Mouse (Mus musculus): Measurements from ENCODE around the gene Rps3.
"Not testable (repeated sequence)": the region's sequence is repeated elsewhere in the genome, so short reads cannot be mapped to it uniquely, and the experiment has no call there.

The Rps3 gene
- long read RNA-seq, experiment 1, transcript Rps3-201 (7 exons, 1,908 nt) = major isoform, 820 of 881 reads
- long read RNA-seq, experiment 1, partial matches to known transcripts = 36 of 881 reads
- long read RNA-seq, experiment 1, other reads (novel, unspliced or antisense) = 25 of 881 reads
- long read RNA-seq, experiment 2, transcript Rps3-201 (7 exons, 1,908 nt) = major isoform, 676 of 706 reads
- long read RNA-seq, experiment 2, partial matches to known transcripts = 20 of 706 reads
- long read RNA-seq, experiment 2, other reads (novel, unspliced or antisense) = 10 of 706 reads

DNA sequence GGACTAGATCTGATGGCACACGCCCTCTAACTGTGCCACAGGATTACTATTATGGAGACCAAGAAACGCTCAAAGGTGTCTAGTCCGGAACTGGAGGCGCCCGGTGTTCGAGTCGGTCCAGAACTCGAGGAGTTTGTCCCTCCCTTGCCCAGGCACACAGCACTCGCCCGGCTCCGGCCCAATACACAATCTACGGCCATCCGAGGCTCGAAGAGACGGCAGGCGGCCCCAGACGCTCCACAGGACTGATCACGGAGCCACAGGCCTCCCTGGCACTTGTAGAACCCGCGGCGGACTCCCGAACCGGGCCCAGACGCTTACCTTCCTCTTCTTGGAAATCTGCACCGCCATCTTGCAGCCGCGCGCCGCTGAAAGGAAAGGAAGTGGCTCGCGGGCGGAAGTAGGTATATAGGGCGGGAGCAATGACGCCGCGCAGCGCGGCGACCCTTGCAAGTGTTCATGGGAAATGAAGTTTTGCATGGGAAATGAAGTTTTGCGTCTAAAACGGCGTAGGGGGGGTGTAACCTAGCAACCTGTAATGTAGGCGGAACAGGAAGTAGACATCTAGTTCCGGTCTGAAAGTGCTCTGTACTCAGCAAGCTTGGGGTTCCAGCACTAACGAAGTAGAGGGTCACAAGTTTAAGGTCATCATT, at the start of gene Rps3:
Rps3 (minus strand) TSS at position 468 of the 653 bp plus-strand sequence.
- intact Hi-C loops (cut with DNase I) = no loop called here

DNA sequence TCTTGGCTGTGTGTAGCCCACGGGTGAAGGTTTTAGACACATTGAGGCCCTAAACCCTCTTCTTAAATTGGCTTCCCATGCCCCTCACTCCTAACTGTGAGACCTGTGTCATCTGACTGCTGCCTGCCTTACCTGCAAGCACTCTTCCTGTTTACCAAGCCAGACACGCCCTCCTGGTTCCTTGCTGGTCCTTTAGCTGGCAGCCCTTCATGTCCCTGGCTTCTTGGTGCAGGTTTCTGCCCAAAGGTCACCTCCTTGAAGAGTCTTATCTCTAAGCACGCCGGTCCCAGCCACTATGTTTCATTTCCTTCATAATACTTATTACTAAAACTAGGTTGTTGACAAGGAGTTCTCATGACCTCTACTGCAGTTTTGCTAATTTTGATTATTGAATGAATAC, 49.0 kb upstream of the Rps3 start:
- intact Hi-C loops (cut with DNase I) = no loop called here

DNA sequence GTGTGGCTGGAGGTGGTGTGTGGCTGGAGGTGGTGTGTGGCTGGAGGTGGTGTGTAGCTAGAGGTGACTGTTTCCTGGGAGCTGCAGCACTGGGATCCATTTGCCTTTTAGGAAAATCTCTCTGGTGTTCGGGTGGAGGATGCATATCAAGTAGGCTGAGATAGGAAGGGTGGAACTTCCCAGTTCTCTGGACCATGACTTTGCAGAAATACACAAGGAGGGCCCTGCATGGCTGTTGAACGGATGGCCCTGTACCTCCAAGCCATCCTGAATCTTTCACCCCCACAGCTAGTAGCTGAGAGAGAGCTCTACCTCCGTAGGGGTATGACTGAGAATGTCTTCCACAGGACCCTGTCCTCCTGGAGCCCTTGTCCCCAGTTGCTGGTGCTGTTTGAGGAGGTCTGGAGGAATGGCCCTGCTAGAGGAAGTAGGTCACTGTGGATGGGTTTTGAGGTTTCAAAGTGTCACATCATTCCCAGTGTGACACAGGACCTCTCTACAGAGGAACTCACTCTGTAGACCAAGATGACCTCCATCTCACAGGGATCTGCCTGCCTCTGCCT, 48.0 kb upstream of the Rps3 start:
- intact Hi-C loops (cut with DNase I) = no loop called here

DNA sequence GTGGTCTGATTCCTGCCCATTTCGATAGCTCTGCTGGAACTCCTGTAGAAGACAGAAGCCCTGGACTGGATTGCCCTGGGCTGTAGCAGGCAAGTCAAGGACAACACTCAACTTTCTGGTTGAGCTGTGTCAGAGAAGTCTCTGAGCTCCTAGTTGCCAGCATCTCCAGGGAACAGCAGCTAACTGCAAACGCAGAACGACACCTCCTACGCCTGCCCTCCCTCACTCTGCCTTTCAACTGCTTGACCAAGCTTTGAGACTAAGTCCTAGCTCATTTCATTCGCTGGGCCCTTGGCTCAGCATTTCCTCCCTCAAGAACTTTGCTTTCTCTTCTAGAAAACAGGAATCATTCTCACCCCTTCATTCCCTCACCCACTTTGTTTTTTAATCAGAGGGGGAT, 45.9 kb upstream of the Rps3 start:
- intact Hi-C loops (cut with DNase I) = no loop called here

DNA sequence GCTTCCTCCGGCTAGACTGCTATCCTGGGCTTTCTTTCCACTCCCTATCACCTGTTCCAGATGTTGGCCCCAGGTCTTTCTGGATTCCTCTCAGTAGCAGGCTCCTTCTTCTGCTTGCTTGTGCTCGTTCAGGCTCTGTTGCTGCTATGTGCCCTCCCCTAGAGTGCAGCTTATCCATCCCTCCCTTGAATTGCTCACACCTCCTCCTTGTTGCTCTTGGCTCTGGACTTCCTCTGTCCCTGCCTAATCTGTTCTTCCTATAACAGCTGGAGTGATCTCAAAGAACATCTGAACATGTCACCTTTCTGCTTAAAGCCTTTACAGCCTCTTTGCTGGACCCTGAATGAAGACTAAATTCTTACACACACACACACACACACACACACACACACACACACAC, 45.0 kb upstream of the Rps3 start:
- intact Hi-C loops (cut with DNase I) = no loop called here

DNA sequence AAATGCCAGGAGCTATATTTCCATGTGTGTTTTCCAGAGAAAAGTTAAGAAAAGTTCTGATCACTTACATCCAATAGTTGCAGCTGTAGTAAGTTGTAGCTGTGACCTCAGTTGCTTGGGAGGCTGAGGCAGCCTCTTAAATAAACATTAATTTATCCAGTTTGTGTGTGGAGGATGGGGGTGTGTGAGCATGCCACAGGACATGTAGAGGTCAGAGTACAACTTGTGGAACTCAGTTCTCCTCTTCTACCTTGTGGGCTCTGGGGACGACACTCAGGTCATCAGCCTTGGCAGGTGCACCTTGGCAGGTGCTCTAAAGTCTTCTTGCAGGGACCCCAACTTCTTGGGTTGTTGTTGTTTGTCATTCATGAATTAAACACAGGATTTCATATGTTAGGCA, 40.3 kb upstream of the Rps3 start:
- intact Hi-C loops (cut with DNase I) = no loop called here

DNA sequence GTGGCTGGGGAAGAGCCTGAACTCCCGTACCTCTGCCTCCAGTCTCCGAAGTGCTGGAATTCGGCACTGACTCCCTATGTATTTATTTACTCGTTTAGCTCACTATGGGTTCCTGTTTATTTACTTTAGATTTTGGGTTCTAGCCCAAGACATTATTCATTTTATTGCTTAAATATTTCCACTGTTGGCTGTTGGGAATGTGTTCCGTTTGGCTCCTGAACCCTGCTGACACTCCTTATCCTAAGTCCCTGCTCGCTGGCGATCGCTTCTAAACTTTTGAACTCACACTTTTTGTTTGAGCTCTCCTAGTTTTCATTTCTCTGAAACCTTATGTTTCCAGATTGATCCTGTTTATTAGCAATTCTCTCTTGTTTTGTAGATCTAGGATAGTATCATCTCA, 39.6 kb upstream of the Rps3 start:
- intact Hi-C loops (cut with DNase I) = no loop called here

DNA sequence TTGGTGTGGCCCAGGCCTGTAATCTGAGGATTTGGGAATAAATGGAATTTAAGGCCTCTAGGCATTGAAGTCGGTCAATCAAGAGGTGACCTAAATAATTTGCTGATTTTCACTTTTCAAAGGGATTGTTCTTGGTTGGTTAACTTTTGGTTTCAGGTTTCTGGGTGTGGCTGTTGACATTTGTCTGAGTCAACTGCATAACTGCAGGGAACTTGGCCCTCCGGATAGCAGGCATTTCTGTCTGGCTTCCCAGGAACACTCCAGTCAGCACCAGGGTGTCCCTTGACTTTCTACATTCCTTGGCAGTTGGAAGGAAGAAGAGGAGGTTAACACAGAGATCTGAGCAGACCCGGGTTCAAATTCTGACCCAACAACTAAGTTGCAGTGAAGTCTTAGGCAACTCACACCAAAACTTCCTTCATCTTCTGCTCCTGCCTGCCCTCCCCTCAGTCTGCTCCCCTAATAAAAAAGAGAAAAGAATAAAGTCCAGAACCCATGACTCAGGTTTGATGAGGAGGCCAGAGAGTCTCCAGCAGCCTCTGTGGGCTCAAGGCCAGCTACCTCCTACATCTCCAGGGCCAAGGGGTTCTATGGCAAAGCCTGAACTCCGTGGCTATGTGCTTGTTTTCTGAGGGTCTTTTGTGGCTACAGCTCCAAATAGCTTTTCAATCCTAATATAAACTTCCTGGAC, 35.6 kb upstream of the Rps3 start:
- intact Hi-C loops (cut with DNase I) = no loop called here

DNA sequence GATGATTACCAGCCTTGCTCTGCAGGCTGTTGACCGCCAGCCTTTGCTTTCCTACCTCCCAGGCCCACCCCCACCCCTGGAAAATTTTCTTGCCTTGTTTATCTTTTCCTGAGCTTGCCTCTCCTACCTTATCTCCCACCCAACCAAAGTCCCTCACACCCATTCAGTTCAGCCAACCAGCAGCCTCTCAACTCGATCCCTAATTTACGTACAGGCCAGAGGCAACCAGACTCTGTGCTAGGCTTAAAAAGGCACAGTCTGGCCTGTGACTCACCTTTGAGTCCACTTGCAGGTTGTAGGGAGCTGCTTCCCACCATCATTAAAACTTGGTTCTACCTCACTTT, 33.2 kb upstream of the Rps3 start:
- intact Hi-C loops (cut with DNase I) = no loop called here

DNA sequence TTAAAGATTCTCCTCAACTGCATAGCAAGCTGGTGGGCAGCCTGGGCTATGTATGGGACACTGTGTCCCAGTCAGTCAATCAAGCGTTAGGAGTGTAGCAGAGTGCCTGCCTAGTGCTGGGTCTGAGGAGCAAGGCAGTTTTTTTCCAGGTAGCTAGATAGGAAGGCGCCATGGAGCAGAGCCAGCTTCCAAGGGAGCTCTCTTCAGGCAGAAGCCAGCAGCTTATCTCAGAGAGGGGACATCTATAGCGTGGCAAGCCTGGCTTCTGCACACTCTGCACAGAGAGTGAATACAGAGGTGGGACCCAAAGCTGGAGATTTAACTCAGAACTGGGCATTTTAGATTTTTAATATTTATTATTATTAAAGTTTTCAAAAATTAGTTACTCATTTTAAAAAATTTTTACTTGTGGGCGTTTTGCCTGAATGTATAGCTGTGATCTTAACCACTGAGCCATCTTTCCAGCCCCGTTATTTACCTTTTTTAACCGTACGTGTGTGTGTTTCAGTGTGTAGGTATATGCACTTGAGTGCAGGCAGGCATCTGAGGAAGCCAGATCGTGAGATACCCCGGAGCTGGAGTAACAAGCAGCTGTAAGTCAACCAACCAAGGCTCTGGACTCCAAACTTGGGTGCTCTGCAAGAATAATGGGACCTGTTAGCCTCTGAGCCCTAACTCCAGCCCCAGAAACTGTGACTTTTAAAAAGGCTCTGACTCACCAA, 32.7 kb upstream of the Rps3 start:
- intact Hi-C loops (cut with DNase I) = no loop called here

DNA sequence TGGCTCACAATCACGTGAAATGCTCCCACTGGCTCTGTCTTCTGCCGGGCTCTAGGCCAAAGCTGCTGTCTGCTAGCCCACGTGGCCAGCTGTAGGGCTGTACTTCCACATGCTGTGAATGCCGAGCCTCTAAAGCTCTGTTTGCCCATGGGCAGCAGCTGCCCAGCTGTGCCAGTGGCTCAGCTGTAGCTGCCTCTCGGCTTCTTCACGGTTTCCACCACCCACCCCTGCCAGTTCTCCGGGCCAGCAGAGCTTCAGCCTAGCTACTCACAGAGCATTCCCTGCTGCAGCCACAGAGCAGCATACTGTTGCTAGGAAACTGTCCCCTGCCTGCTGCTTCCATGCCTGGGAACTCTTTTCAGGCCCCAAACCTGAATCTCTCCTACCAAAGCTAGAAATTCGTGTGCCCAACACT, 26.6 kb upstream of the Rps3 start:
- intact Hi-C loops (cut with DNase I) = no loop called here

DNA sequence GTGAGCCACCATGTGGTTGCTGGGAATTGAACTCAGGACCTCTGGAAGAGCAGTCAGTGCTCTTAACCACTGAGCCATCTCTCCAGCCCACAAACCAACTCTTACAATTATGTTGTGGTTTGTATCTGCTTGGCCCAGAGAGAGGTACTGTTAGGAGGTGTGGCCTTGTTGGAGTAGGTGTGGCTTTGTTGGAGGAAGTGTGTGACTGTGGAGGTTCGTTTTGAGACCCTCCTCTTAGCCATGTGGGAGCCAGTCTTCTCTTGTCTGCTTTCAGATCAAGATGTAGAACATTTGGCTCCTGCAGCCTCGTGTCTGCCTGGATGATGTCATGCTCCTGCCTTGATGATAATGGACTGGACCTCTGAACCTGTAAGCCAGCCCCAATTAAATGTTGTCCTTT, 24.6 kb upstream of the Rps3 start:
- intact Hi-C loops (cut with DNase I) = not testable (repeated sequence)

DNA sequence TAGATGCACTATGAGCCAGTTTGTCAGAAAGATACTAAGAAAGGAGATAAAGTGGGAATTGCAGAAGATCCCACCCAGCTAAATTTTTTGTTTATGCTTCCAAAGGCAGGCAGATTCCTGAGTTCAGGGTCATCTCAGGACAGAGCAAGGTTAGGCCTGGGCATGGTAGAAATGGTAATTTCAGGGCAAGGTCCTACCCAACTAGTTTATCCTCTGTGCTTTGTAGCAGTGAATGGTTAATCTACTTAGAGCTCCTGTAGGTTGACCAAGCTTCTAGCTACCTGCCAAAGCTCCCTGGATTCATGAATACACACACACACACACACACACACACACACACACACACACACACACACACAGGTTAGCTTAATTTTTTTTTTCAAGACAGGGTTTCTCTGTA, 21.0 kb upstream of the Rps3 start:
- intact Hi-C loops (cut with DNase I) = no loop called here

DNA sequence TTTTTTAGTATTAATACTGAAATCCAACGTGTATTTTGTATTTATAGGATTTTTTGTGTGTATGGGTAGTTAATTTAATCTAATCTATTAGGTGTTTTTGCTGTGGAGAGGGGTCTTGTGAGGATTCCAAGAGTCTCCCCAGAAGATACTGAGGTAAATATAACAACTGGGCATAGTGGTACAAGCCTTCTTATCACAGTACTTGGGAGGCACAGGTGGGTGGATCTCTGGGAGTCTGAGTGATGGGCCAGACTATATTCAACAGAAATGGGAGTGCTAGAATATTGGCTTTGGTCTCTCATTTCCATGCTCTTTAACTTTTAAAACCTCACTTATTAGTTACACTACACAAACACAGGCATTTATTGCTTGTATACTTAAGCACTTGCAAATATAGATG, 17.6 kb upstream of the Rps3 start:
- intact Hi-C loops (cut with DNase I) = no loop called here

DNA sequence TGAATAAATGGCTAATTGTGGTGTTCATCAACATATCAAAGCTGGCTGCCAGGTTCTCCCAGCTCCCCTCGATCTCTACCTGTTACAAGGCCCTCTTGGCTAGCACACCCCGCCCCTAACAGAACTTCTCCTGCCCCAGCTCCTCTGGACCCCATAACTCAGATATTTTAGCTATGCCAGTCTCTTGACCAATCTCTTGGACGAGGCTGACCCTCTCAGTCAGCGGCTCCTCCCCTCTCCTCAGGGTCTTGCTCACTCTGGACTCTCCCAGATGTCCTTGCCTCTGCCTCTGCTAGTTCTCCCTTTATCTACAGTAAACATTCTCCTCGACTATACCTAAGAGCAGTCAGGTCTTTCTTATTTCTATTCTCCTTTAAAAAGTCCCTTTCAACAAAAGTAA, 17.1 kb upstream of the Rps3 start:
- intact Hi-C loops (cut with DNase I) = loop anchor here (1.0 kb wide), 2 partner anchors 56 to 90 kb away; no protein-coding TSS in a partner anchor

DNA sequence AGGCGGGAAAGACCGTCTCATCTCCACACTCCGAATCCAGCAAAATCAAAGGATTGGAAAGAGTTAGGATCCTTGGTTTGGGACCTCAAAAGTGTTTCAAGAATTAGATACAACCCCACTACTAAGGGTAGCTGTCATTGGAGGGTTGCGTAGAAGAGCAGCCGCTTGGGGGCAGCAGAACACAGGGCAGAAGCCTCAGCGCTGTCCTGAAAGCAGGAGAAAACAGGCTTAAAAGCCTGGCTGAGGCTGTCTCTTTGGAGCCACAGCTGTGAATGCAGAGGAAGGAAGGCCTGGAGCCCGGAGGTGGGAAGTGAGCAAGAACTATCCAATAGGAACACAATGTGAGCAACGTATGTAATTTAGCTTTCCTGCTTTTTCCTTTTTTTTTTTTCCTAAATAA, 16.7 kb upstream of the Rps3 start:
- intact Hi-C loops (cut with DNase I) = loop anchor here (1.0 kb wide), 2 partner anchors 56 to 90 kb away; no protein-coding TSS in a partner anchor

DNA sequence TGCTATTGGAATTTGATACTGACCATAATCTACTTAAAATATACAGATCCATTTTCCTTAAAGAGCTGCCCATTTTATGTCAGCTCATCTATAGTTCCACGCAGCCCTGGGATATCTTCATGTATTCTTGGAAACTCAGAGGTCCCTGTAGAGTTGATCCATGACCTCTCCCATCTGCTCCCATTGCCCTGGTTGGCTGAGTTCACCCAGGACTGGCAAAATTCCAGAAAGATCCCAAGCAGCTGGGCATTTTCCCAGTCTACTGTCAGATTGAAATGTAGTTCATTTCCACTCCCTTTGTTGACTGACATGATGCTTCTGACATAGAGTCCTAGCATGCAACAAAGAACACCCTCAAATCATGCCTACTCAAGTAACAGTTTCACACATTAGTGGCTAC, 15.6 kb upstream of the Rps3 start:
- intact Hi-C loops (cut with DNase I) = loop anchor here (5.0 kb wide), 1 partner anchor 298 kb away; no protein-coding TSS in a partner anchor

DNA sequence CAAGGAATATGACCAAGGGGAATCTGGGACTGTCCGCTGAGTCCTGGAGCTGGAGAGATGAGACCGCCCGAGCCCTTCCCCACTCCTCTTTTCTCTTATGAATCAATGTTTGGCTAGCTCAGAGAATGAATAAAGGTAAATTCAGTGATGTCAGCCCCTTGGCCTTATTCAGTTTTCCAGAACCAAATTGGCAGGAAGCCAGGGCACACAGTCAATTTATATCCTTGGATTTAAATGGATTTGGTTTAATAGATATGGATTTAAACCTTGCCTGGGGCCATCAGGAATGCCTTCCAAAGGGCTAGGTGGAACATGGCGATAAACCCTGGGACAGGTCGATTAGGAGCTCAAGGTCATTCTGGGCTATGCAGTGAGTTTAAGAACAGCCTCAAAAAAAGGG, 6.2 kb upstream of the Rps3 start:
- intact Hi-C loops (cut with DNase I) = no loop called here

DNA sequence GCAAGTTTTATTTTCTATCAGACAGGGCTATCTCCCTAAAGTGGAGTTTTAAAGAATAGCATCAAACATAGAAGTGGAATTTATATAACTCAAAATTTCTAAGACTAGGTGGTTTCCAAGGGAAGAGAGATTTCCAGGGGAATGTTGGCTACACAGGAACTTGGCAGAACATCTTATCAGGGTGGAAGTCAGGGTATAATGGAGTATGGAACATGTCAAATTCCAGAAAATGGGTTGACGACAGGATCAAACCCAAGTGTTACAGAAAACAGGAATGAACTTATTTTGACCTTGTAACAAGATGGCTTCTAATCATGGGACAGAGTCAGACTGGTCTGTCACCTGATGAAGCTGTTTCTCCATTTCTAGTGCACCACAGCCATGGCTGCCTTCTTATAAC, 1.1 kb upstream of the Rps3 start:
- intact Hi-C loops (cut with DNase I) = no loop called here

DNA sequence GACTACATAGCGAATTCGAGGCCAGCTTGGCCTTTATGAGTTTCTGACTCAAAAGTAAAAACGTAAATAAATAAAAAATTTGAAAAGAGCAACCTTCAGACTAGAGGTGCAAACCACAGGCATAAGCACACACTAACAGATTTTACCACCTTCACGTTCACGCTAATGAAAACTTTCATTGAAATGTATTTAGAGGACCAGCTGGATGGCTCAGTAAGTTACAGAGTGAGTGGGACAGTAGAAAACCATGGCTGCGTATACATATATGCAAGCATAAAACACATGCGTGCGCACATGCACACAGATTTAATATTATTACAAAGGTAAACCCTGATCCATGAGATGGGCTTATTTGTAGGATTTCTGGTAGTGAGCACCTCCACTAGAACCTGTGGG, 384 bp upstream of the Rps3 start:
- intact Hi-C loops (cut with DNase I) = no loop called here

DNA sequence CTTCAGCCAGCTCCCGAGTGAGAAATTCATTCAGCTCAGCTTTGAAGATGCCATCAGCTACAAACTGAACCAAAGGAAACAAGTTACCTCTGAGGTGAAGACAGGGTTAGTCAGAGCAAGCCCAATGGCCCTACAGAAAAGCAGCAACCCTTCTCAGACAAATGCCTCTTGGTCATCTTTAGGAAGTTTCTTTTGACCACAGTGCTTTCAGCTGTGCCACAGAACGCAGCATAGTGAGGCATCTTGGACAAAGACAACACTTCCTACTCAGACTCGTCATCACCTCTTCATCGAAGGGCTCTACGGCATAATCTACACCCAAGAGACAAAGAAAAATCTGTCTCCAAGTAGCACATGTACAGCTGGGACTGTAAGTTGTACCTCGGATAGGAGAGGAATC, 901 bp downstream of the Rps3 start:
- intact Hi-C loops (cut with DNase I) = no loop called here

DNA sequence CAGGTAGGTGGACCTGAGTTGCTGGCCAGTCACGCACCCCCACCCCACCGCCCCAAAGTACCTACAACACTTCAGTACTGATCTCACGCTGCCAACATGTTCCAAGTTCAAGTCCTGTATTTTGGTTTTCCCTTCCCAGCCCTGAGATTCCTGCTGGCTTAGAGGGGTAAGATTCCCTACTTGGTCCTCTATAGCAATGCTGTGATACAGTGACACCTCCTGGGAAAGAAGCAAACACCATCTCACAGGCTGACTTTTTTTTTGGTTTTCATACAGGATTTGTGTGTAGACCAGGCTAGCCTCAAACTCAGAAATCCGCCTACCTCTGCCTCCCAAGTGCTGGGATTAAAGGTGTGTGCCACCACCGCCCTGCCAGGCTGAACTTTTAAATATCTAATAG, 6.3 kb downstream of the Rps3 start:
- intact Hi-C loops (cut with DNase I) = no loop called here

Measured in adrenal gland (tissue).